Mouse (Mus musculus) 416B (cell line): ENCODE results near the gene Olfr49.

Experiments used
- DNase-seq: peaks from one replicate; pipeline ENCODE4 v3.0.0; 2011; ENCODE audit warnings: low read depth

Gene Olfr49

GRCm38 (mm10) chr14:54261386-54261785 lies 23.4 kb downstream of the Olfr49 start:
- no peak for DNase-seq

GRCm38 (mm10) chr14:54260196-54260595 lies 24.5 kb downstream of the Olfr49 start:
- DNase-seq, result peak; percentile 11

GRCm38 (mm10) chr14:54259722-54260085 lies 25.0 kb downstream of the Olfr49 start:
- DNase-seq, result peak; percentile 48

GRCm38 (mm10) chr14:54259003-54259721 lies 25.6 kb downstream of the Olfr49 start:
- DNase-seq, result peak; percentile 96

- no peak for DNase-seq
Measured at GRCm38 (mm10) chr14:54258131-54258670, 26.5 kb downstream of the Olfr49 start.

- peak; percentile 51 for DNase-seq
Measured at GRCm38 (mm10) chr14:54254670-54255202, 30.0 kb downstream of the Olfr49 start.

- DNase-seq, result peak; percentile 99
Measured at GRCm38 (mm10) chr14:54253741-54254291, 30.9 kb downstream of the Olfr49 start, which contains the start of the genes Dad1 and Abhd4. TSS of gene Dad1 (minus strand) at chr14:54254104. TSS of gene Abhd4 (plus strand) at chr14:54254188.

GRCm38 (mm10) chr14:54250122-54250521 lies 34.6 kb downstream of the Olfr49 start:
- DNase-seq, result no peak

- peak; percentile 73 for DNase-seq
Measured at GRCm38 (mm10) chr14:54249326-54249725, 35.4 kb downstream of the Olfr49 start.

GRCm38 (mm10) chr14:54246232-54246631 lies 38.5 kb downstream of the Olfr49 start:
- DNase-seq, result peak; percentile 34

GRCm38 (mm10) chr14:54244183-54244582 lies 40.6 kb downstream of the Olfr49 start:
- DNase-seq, result no peak

- no peak for DNase-seq
Measured at GRCm38 (mm10) chr14:54240542-54240941, 44.2 kb downstream of the Olfr49 start.

- DNase-seq, result peak; percentile 84
Measured at GRCm38 (mm10) chr14:54239002-54239736, 45.6 kb downstream of the Olfr49 start.

- DNase-seq, result no peak
Measured at GRCm38 (mm10) chr14:54236881-54237280, 47.9 kb downstream of the Olfr49 start.

- DNase-seq, result no peak
Measured at GRCm38 (mm10) chr14:54235825-54236540, 48.8 kb downstream of the Olfr49 start.

- DNase-seq, result no peak
Measured at GRCm38 (mm10) chr14:54234231-54235040, 50.3 kb downstream of the Olfr49 start.

GRCm38 (mm10) chr14:54233559-54234143 lies 51.1 kb downstream of the Olfr49 start:
- DNase-seq, result no peak

GRCm38 (mm10) chr14:54232811-54233558 lies 51.8 kb downstream of the Olfr49 start:
- peak; percentile 88 for DNase-seq

- DNase-seq, result no peak
Measured at GRCm38 (mm10) chr14:54232143-54232542, 52.6 kb downstream of the Olfr49 start.
